Mouse (Mus musculus) cerebellum, adult 9-11 months (tissue): ENCODE data around the gene Abhd16b.

Experiments
- DNase-seq: peaks from one replicate; pipeline ENCODE4 v3.0.0; 2022

Abhd16b gene

DNA sequence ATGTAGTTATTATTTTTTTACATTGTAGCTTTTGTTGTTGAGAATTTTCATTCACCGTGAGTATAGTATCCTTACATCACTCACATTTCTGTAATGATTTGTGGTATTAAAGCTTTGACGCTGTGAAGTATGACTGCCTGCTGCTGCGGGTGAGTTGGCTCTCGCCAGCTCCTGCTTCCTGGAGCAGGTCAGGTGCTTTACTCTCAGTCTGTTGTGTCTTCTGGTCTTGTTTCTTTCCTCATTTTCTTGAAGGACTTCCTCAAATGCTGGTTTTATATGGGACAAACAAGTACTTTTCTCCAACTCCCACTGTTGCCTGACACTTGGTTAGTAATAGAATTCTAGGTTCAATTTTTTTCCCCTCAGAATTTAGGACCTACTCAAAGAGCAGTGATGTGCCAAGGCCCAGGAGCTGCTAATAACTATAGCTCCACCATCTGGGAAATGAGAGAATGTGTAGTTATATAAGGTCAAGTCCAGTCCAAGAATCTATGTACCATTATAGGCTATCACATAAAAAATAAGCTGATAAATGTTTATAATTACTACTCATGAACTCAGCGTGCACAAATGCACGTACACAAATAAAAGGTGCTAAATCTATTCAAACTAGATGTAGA is 48.9 kb downstream of the Abhd16b start:
- DNase-seq = peak; percentile 42
